Mouse (Mus musculus) T-helper 17 cell (primary cell): ENCODE measurements around the gene A930004D18Rik.

Experiments
- in situ Hi-C, 2 experiments: fragments of 300-600 bp; cut with MboI, MseI; formaldehyde crosslinking; loops; 1 replicate in 1 of 2; 2 replicates in 1 of 2; pipeline ENCODE4 v1.15.1; 2025; ENCODE audit warnings: high pct_unique_total_duplicates in 2 of 2

A930004D18Rik gene

DNA sequence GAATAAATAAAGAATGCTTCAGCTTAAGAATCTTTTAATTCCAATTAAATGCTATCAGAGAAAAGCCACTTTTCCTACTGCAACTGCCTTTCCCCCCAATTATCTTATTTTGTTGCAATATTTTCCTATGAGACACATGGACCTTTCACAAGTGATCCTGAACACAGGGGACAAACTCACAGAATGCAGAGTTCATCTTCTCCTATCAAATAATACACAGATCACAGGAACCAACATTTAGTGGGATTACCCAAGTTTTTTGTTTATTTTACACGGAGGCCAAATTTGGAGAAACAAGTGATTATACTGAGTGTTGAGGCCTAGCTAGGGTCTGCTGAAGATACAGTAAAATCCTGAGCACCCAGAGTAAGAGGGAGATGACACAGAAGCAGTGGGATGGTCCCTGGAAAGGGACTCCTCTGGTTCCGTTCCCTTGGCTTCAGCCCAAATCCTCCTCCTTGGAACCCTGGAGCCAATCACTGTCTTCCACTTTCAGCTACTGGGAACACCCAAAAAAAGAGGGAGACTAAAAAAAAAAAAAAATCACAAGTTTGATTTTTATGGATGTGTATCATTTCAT, 16.5 kb upstream of the A930004D18Rik start:
- in situ Hi-C loops: loop anchor here (5.0 to 25.0 kb wide), 3 partner anchors 349 to 908 kb away; no protein-coding TSS in a partner anchor

DNA sequence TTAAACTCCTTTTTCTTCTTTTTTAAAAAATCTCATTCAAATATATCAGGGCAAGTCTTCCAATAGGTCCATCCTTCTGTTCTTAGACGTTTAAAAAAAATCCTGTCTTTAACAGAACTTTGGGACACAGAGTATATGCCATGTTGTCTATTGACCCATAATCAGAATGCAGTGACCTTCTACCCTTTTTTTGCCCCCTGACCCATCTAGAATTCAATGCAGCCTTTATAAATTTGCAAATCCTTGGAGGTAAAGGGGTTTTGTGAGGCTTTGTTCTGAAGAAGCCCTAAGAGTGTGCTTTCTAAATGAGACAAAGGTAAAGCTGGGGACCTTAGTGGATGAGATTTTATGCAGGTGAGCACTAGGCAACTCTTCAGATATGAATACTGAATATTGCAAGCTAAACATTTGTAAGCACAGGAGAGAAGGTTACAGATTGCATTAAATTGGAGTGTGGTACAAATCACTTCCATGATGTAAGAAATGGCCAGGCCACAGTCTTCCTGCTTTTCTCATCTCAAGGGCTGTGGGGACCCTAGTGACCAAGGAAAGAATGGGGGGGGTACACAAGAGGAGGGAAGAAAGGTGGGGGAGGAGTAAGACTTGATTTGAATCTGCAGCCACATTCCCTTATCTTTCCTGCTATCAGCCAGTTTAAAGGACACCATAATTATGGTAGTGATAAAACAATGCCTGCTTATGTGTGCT, 15.9 kb upstream of the A930004D18Rik start:
- in situ Hi-C loops: loop anchor here (5.0 to 25.0 kb wide), 3 partner anchors 349 to 909 kb away; no protein-coding TSS in a partner anchor

DNA sequence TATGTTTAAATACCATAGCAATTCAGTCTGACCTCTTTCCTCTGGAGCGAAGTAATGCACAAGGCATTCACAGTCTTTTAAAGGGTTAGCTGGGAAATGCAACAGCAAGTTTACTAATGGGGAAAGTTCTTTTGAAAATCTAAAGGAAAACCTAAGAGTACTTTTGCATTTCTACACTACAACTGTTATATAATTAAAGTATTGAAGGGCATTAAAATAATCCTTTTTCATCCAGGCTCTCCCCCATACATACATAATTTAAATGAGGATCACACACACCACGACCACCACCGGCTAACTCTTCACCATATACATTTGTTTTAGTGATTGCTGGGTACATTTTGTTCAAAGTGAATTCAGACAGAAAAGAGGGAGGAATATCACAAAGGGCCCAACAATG, 15.0 kb upstream of the A930004D18Rik start:
- in situ Hi-C loops: loop anchor here (5.0 to 25.0 kb wide), 3 partner anchors 348 to 910 kb away; no protein-coding TSS in a partner anchor

DNA sequence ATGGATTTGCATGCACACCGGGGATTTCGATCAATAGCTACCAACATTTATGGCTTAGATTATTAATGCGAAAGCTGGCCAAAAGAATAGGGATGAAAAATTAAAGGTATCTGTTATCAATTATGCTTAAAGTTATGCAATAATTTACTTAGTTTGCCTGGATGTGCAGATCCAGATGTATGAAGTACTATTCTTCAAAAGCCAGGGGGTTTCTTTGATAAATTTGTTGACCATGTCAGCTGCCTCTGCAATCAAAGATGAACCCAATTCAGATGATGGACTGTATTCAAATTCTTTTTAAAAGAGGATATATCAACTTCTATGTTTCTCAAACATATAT, 14.3 kb upstream of the A930004D18Rik start:
- in situ Hi-C loops: loop anchor here (5.0 to 25.0 kb wide), 3 partner anchors 347 to 910 kb away; no protein-coding TSS in a partner anchor

DNA sequence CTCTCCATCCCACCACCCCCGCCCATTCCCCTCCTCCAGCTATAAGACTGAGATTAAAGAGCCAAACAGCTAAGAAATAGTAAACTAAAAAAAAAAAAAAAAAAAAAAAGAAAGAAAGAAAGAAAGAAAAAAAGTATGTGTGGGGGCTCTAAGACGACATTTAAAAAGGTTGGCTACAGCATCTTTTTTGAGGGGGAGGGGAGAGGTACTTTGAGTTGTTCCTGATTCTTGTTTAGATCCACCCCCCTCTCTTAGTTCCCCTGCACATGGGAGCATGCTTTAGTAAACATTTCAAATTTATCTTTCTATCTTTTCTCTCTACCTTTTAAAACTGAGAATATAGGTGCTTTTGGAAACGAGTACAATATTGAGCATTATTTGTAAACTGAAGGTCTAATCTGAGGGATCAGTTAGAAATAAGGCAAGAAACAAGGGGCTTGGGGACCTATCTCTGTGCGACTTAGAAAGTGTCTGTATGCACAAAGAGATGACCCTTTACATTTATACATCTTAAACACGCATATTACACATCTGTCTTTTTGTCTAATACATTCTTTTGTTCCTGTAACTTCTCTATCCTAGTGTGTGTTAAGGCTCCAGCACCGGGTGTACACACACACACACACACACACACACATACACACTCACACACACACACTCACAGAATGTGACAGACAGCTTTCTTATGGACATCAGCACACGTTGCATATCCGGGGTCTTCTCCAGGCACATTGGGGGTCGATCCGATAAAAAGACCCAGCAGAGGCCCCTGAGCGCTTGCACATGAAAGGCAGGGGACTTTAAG, 13.7 kb upstream of the A930004D18Rik start:
- in situ Hi-C loops: loop anchor here (5.0 to 25.0 kb wide), 3 partner anchors 346 to 911 kb away; no protein-coding TSS in a partner anchor

DNA sequence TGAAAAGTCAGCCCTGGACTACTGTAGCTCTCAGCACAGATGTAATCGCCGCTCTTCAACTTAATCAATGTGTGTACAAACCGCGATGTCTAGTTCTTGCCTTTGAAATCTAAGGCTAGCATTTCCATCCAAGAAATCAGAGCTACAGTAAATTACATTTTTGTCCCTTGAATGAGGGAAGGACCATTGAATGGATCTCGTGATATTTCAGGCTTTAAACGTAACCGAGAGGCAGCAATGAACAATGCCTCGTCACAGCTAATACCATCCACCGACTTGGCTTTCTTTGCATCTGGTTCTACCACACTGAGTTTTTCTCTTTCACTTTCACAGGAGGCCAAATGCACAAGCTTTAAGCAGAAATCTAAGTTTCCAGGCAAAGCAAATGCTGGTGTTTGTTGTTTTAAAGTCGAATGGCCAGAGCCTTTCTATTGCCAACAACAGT, 13.0 kb upstream of the A930004D18Rik start:
- in situ Hi-C loops: loop anchor here (5.0 to 25.0 kb wide), 3 partner anchors 346 to 912 kb away; no protein-coding TSS in a partner anchor

DNA sequence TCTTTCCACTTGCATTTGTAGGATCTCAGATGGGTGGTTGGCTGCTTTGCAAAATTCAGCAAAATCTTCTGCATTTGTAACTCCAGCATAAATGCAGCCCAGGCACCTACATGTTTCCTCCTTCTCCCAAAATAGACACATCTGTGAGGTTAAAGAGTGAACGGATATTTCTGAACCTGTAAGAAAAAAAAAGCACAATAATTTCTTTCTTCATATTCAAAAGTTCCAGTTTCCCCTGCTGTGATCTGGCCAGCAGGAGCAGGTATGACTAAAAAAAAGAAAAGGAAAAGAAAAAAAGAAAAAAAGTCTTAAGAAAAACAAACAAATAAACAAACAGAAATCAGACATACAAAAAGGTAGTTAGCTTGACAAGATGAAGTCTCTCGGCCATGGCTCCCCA, 12.5 kb upstream of the A930004D18Rik start:
- in situ Hi-C loops: loop anchor here (5.0 to 25.0 kb wide), 3 partner anchors 345 to 912 kb away; no protein-coding TSS in a partner anchor

DNA sequence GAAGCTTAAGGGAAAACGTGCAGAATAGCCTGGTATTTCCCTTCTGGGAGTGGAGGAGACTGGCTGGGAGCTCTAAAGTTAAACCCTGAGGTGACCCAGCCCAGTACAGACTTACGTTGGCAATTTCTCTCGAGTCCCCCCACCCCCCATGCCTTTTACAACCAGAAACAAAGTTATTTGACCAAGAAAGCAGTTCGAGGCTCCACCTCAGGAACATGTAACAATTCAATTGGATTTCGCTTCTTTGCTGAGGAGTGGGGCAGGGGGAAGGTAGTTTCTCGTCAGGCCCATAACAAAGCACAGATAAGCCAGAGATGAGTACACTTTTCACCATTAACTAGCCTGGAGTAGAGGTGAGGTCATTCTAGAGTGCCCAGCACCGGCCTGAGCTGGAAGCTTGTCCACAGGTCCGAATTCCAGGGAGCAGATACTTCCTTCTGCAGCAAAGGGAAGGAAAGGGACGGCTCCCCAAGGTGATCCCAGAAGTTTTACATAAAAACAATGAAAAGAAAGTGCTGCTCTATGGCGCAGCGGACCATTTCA, 11.8 kb upstream of the A930004D18Rik start:
- in situ Hi-C loops: no loop called here

DNA sequence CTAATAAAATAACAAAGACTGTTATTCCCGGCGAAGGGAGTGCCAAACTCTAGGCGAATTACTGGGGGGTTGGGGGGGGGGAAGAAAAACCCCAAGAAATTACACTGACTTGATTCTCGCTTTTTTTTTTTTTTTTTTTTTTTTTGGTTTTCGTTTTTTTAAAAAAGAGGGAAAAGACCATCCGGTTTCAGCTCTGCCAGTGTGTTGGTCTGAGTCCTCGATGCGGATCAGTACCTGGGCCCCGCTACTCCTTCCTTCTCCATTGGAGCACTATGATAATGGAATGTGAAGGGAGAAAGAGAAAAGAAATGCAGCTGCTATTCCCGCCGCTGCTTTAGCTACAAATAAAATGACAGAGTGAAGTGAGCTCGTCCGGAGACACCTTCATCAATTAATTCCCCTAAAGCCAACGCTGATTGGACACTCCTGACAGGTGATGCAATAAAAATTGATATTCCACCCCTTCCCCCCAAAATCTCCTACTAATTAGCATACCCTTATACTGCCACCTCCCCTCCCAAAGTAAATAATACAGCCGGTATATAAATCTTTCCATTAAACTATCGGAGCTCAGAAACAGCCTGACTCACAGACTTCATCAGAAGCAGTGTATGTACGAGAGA, 11.0 kb upstream of the A930004D18Rik start, which contains the start of gene Skida1:
Gene Skida1, minus strand, starts transcription at position 599 of the 623 bp plus-strand sequence.
- in situ Hi-C loops: no loop called here

DNA sequence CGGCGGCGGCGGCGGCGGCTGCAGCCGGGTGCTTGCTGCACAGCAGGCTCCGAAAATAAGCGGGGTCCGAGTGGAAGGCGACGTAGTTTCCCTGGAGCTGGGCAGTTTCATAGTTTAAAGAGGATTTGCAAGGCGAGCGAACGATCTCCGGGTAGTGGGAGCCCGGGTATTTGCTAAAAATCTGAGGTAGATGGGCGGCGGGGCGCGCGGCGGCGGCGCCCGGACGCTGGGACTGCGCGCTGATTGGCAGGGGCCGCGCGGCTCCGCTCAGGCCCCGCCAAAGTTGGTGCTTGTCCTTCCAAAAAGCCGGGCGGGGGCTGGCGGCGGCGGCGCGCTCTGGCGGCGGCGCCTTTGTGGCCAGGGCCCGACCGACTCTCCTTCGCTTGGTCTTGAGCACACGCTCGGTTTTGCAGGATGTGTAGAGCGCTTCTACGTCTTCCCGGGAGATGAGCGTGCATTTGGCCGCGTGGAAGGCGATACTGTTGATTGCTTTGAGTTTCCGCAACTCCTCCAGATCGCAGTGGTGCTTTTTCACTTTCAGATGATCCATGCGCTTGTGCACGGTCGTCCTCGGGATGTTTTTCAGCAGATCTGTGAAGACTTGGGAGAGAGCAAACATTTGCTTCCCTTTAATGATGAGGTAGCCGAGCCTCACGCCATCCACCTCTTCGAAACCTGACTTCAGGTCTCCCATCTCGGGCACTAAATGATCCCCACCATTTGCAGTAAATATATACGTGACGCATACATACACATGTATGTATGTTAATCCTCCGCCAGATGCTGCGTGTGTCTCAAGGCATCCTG, 10.3 kb upstream of the A930004D18Rik start:
- in situ Hi-C loops: no loop called here

DNA sequence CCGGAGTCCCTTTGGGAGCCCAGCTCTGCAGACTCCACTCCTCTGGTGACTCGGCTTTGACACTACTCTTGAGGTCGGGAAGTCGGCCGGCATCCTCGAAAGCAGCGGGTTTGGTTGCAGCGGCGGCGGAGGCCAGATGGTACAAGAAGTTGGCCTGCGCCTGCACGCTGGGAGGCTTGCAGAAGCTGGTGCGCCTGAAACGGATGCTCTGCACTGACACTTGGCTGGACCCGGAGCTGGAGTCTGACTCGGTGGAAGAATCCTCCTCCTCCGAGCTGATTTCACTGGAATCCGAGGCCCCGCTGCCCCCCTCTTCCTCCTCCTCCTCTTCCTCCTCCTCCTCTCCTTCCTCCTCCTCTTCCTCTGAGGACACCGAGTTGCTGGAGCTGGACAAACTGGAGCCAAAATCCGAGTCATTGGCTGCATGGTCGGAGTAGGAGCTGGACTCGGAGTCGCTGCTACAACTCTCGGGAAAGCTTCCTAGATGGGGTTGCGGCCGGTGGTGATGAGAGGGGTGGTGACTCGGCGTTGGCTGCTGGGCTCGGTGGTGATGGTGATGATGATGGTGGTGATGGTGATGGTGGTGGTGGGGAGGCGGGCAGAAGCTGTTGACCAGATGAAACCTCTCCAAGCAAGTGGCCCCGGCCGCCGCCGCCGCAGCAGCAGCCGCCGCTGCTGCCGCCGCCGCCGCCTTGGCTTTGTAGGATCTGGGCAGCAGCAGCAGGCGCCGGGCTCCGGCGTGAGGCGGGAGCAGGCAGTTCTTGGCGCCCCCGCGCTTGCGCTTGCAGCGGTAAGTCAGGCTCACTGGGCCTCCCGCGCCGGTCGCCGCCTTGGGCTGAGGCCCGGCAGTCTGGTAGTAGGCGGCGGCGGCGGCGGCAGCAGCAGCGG, 9.5 kb upstream of the A930004D18Rik start:
- in situ Hi-C loops: no loop called here

DNA sequence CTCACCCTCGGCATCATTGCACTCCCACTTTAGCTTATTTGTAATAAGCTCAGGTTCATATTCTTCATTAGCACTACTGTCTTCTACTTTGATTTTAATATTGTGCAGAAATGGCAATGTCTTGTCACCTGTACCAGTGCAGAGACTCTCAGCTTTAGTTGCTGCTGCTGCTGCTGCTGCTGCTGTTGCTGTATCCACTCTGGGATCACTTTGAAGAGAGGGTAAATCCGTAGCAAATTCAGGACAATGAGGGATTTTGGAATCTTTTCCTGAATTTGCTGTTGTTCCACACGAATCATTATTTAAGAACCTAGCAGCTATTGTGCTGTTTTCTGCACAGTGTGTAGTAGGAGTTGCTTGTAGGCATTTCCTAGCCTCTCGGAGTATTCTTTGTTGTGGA, 8.6 kb upstream of the A930004D18Rik start:
- in situ Hi-C loops: no loop called here

DNA sequence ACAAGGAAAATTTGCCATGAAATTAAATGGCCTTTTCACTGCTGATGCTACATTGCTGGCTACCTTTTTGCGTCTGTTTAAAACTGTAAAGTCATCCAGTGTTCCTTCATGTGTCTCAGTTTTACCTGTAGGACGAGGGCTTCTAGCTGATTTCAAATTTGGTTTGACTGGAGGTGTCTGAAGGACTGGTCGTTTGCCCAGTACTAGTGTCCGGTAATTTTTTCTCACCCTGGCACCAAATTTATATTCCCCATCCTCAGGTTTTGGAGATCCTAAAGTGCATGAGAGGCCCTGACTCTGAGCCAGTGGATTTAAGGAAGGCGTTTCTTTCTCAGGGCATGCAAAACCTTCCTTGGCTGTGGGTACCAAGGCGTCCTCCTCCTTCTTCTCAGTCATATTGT, 8.2 kb upstream of the A930004D18Rik start:
- in situ Hi-C loops: no loop called here

DNA sequence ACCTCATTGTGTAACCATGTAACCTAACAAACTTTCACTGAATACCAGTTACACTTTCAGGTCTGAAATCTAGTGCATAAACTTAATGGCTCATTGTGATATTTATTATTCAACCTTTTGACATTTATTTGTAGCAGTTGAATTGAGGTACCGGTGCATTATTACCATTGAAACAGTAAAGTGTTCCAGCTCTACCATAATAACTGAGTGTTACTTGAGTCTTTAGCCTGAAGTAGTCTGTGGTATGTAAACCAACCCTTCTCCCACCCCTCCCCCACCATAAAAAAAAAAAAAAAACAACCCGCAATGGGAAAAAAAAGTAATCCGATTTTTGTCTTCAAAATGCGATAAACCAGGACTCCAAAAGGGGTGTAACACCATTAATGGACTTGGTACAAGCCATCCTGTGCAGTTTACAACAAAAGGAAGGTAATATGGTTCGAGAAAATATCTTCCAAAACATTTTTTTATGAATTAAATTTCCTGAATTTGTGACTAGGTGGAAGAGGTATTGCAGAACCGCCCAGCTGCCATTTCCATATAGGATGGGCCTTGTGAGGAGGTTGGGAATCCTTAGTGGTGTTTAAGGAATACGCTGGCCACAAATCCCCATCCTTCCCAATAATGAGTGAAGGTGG, 7.7 kb upstream of the A930004D18Rik start:
- in situ Hi-C loops: no loop called here

DNA sequence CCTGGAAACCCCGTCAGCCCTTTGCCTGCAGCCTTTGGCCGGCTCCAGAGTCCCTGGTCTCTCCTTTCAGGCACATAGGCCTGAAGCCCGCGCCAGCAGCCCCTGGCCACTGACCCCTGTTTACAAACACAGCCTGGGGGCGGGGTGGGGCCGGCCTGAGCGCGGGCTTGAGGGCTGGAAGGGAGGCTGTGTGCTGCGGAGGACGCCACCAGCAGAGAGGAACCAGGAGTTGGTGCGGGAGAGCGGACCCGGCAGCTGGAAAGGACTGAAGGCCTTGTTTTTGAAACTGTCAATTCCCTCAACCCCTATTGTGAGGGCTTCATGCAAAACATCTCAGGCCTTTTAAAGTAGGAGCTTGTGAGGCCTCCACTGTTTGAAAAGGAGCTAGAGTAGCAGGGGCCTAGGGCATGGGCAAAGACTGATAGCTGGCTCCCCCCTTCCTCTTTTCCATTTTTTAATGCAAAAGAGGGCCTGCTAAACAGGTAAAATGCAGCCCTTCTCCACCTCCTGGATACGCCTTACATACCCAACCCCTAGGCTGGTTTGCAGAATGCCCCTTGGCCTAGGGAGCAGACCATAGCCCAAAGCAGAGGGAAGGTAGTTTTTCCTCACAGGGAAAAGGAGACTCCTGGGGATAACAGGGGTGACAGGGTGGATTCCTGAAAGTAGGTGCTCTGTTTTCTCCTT, 3.8 kb upstream of the A930004D18Rik start:
- in situ Hi-C loops: no loop called here

DNA sequence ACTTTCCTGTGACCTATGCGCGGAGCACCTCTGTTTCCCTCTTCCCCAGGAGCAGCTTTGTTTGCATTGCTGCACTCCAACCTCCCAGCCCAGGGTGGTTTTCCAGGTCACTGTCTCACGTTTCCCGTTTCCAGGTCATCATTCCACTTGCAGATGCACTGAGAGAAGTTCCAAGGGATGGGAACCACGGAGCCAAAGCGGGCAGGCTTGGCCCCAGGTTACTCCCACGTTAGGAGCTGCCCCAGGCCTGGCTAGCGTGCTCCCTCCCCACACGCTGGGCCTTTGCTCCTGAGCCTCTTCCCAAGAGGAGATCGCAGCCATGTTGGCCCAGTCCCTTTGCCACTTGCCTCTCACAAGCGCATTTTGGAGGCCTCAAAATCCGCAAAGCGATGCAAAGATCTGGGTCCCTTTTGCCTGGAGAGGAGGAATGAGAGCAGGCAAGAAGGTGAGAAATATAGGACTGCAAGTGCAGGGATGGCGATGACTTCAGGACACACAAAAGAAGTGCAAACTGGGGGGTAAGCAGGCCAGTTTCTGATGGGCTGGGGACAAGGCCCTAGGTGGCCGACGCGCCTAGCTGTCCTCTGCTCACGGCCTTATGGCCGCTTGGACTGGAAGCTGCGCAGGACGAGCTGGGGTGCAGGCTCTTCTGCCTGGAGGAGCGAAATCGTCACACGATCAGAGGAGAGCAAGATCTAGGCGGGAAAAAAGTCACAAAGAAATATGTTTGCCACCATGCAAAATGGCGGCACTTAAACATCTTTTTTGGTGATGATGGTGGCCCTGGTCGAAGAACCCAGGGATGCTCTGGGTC, 3.0 kb upstream of the A930004D18Rik start:
- in situ Hi-C loops: no loop called here

DNA sequence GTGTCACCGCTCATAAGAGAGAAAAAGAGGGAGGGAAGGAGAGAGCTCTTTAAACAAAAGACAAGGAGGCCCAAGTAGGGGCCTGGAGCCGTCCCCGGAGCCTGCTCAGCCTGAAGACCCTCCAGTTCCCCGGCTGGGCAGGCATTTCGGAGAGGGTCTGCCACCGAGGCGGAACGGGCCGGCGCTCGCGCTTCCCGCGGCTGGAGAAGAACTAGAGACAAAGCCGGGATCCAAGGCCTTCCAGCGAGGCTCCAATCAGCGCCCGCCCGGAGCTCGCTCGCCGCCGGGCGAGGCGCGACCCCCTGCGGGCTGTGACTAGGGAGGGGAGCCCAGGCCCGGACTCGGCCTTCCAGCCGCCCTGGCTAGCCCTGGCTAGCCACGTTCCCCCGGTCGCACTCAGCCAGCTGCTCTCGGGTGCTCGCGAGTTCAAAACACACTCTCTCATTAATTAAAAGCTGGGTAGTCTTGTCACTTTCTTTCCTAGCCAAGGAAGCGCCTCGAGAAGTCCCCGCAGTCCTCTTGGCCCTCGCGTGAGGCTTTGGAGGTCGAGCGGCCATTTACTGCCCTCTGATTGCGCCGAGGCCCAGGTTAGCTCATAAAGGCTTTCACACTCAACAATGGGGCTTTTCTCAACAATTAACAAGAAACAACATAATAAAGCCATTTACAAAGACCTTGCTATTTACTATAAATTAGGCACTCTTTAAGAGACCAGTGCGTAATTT, 2.2 kb upstream of the A930004D18Rik start:
- in situ Hi-C loops: no loop called here
